Mouse (Mus musculus): Measurements from ENCODE around the gene Tspan14.
A peak's percentile ranks its signal among the peaks of the same experiment; 100 is the strongest.

DNA sequence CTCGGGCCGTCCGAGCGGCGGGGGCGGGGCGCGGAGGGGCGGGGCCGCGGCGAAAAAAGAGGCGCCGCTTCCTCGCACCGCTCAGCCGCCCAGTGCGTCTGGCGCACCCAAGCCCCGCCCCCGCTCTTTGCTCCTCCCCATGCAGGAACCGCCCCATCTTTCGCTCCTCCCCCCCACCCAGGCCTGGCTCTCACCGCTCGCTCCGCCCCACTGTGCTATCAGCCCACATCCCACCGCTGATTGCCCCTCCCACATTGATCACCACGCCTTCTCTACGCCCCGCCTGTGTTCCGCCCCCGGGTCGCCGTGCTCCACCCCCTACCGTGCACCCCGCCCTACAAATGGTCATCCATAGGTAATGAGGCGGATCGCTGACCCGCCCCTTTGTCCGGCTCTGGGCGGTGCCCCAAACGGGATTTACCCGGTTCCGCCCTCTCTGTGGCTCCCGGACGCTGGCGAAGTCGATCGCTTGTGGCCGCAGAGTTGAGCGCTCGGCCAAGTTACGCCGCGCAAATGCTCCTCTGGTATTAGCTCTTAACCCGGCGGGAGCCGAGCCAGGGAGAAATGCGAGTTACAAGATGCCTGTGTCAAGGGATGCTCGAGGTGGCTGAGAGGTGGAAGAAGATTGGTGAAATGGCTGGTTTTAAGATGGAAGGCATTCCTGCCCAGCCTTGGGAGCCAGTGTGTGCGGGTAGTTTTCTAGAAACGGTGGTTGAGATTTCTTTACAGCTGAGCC, 423 bp upstream of the Tspan14 start:
- TF ChIP-seq CTCF (IDR thresholded peaks at IDR 0.05; ENCODE audit: insufficient read depth, low read length): no peak
- peak; percentile 53; the same call in 1 of the 2 replicates for TF ChIP-seq POLR2A (IDR thresholded peaks at IDR 0.05; ENCODE audit: borderline replicate concordance, extremely low read depth, low read depth, low read length)

All from lung, adult 2 months (tissue).